Mouse (Mus musculus) E14TG2a.4 (cell line): Measurements from ENCODE around the gene Synpr.

Experiments used
- CTCF ChIP-seq: conservative IDR thresholded peaks from 2 replicates; pipeline ENCODE4 v1.5.1; 2014; ENCODE audit warnings: low read length
- NANOG ChIP-seq: IDR thresholded peaks from 2 replicates; pipeline ENCODE4 v1.6.1; 2014; ENCODE audit warnings: borderline replicate concordance, low read length, mixed read lengths

DNA sequence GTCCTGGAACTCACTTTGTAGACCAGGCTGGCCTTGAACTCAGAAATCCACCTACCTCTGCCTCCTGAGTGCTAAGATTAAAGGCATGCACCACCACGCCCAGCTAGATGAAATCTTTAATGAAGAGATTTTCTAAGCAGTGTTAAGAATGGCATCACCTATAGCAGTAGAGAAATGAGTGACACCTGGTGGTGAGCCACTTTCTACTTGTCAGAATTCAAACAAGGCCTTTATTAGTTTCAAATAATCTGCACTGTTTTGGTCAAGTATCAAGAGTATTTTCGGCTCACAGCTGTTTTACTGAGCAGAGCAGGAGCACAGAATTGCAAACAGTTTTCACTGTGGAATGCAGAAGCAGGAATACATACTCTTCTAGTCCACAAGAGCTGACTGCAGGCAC lies 59.7 kb downstream of the Synpr start:
- TF ChIP-seq CTCF (no peak), NANOG (no peak)
